Mouse (Mus musculus): Measurements from ENCODE around the gene 4931406P16Rik.
"Not testable (repeated sequence)": the region's sequence is repeated elsewhere in the genome, so short reads cannot be mapped to it uniquely, and the experiment has no call there.

Gene 4931406P16Rik

GRCm38 (mm10) chr7:34206331-34206730 lies 107.0 kb downstream of the 4931406P16Rik start:
- no peak for DNase-seq

- DNase-seq: not testable (repeated sequence)
These were observed 111.2 kb downstream of the 4931406P16Rik start for GRCm38 (mm10) chr7:34202147-34202546.

DNA sequence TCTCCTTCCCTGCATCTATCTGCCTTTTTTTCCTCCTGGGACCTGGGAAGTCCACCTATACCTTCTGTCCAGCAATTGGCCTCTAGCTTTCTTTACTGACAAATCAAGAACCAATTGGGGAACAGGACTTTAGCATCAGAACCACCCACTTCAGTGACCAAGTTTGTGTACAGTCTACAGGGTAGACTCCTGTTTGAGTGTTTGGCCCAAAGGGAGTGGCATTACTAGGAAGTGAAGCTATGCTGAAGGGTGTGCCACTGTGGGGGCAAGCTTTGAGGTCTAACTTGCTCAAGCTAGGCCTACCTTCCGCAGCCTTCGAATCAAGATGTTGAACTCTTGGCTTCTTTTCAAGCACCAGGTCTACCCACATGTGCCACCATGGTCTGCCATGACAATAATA lies 112.5 kb downstream of the 4931406P16Rik start:
- DNase-seq: no peak

GRCm38 (mm10) chr7:34198346-34198745 lies 115.0 kb downstream of the 4931406P16Rik start:
- DNase-seq: peak in 1 of 2 experiments; percentile 12

GRCm38 (mm10) chr7:34196132-34197128 lies 116.9 kb downstream of the 4931406P16Rik start, which contains the start of gene Pdcd2l:
Gene Pdcd2l (minus strand): TSS chr7:34196661.
- peak; percentile 90 for DNase-seq

- DNase-seq: no peak
These were observed 117.7 kb downstream of the 4931406P16Rik start for GRCm38 (mm10) chr7:34195632-34196031.

DNA sequence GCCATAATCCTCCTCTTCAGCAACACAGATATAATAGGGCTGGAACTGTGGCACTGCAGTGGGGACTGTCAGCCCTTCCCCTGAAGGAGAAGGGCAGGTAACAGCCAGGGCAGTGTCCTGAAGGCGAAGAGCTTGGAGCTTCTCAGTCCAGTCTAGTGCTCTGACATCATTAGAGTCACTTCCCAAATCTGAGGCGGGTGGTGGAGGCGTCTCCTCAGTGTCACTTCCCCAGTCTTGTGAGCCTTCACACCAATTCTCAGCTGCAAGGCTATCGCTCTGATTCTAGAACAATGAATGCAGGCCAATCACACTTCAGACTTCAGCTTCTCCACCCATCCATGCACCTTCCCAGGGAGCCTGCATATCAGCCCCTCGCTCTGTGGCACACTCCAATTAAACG lies 120.5 kb downstream of the 4931406P16Rik start:
- no peak for DNase-seq

GRCm38 (mm10) chr7:34189376-34189989 lies 123.9 kb downstream of the 4931406P16Rik start:
- no peak for DNase-seq

All from thymus, postnatal 36 days (tissue).